Mouse (Mus musculus) gastrocnemius, postnatal 14 days (tissue): ENCODE data around the gene Ccdc186. TPM values are rescaled to one million over a fixed set of nuclear protein-coding genes. Genes with fewer than 3 reads are reported as not detected.
"Not testable (repeated sequence)": the region's sequence is repeated elsewhere in the genome, so short reads cannot be mapped to it uniquely, and the experiment has no call there.

Experiments used
- DNase-seq: peaks from one replicate; pipeline ENCODE4 v3.0.0; 2021; ENCODE audit warnings: mixed read lengths
- intact Hi-C: fragments of 180-260 bp; cut with DNase I; formaldehyde crosslinking; loops from one replicate; pipeline ENCODE4 v1.15.1; 2025; ENCODE audit warnings: low total_unique reads
- total RNA-seq, 2 experiments: library from RNA; stranded (reverse); gene quantifications; 2 replicates each; pipeline ENCODE4 v1.2.3; 2021

Ccdc186 gene
- total RNA-seq, 2 experiments from 2014 or later = 21.8 to 22.5 TPM

GRCm38 (mm10) chr19:56805366-56805765, 16.6 kb downstream of the Ccdc186 start:
- intact Hi-C loops = no loop called here
- no peak for DNase-seq

- intact Hi-C loops = no loop called here
- no peak for DNase-seq
Observed at GRCm38 (mm10) chr19:56802352-56802746, 19.6 kb downstream of the Ccdc186 start.

GRCm38 (mm10) chr19:56801656-56802351, 20.2 kb downstream of the Ccdc186 start:
- DNase-seq = no peak
- intact Hi-C loops = no loop called here

- DNase-seq = no peak
- intact Hi-C loops = no loop called here
Observed at GRCm38 (mm10) chr19:56800930-56801655, 20.9 kb downstream of the Ccdc186 start.

GRCm38 (mm10) chr19:56800226-56800625, 21.8 kb downstream of the Ccdc186 start:
- intact Hi-C loops = no loop called here
- no peak for DNase-seq

- intact Hi-C loops = no loop called here
- no peak for DNase-seq
Observed at GRCm38 (mm10) chr19:56797376-56797775, 24.6 kb downstream of the Ccdc186 start.

GRCm38 (mm10) chr19:56788952-56789351, 33.0 kb downstream of the Ccdc186 start:
- intact Hi-C loops = no loop called here
- DNase-seq = no peak

GRCm38 (mm10) chr19:56787911-56788310, 34.1 kb downstream of the Ccdc186 start:
- peak; percentile 14 for DNase-seq
- intact Hi-C loops = no loop called here

- DNase-seq = not testable (repeated sequence)
- intact Hi-C loops = loop anchor here (5.0 to 10.0 kb wide), 2 partner anchors 211 to 354 kb away; no protein-coding TSS in a partner anchor
Observed at GRCm38 (mm10) chr19:56778532-56778931, 43.5 kb downstream of the Ccdc186 start.

- DNase-seq = peak; percentile 48
- intact Hi-C loops = loop anchor here (5.0 to 10.0 kb wide), 2 partner anchors 210 to 352 kb away; no protein-coding TSS in a partner anchor
Observed at GRCm38 (mm10) chr19:56776719-56777382, 45.1 kb downstream of the Ccdc186 start.

- intact Hi-C loops = loop anchor here (5.0 to 10.0 kb wide), 2 partner anchors 209 to 351 kb away; no protein-coding TSS in a partner anchor
- DNase-seq = no peak
Observed at GRCm38 (mm10) chr19:56775893-56776718, 45.9 kb downstream of the Ccdc186 start.

GRCm38 (mm10) chr19:56774971-56775892, 46.8 kb downstream of the Ccdc186 start:
- no peak for DNase-seq
- intact Hi-C loops = loop anchor here (5.0 to 10.0 kb wide), 2 partner anchors 208 to 350 kb away; no protein-coding TSS in a partner anchor

- no peak for DNase-seq
- intact Hi-C loops = loop anchor here (10.0 kb wide), 1 partner anchor 350 kb away; no protein-coding TSS in a partner anchor
Observed at GRCm38 (mm10) chr19:56774408-56774962, 47.5 kb downstream of the Ccdc186 start.

GRCm38 (mm10) chr19:56773393-56773971, 48.5 kb downstream of the Ccdc186 start:
- no peak for DNase-seq
- intact Hi-C loops = loop anchor here (10.0 kb wide), 1 partner anchor 349 kb away; no protein-coding TSS in a partner anchor

GRCm38 (mm10) chr19:56772158-56772557, 49.8 kb downstream of the Ccdc186 start:
- intact Hi-C loops = loop anchor here (10.0 kb wide), 1 partner anchor 347 kb away; no protein-coding TSS in a partner anchor

GRCm38 (mm10) chr19:56769024-56769423, 53.0 kb downstream of the Ccdc186 start:
- intact Hi-C loops = no loop called here
- DNase-seq = no peak

More at GRCm38 (mm10) chr19:56772158-56772557, 49.8 kb downstream of the Ccdc186 start:
- no peak for DNase-seq

- DNase-seq = no peak
- intact Hi-C loops = no loop called here
Observed at GRCm38 (mm10) chr19:56762686-56763085, 59.3 kb downstream of the Ccdc186 start.
